In genomic region chr16:57122682-57123445, GRCm38 (mm10) we compare ENCODE assay signal across 8 mouse cellular contexts. TPM values are rescaled to one million over a fixed set of nuclear protein-coding genes. Genes with fewer than 3 reads are reported as not detected.
DNase-seq lines count a peak whose midpoint lies in the region; ATAC-seq and TF ChIP-seq lines count a peak whose summit lies in the region.

No protein-coding gene starts in this region.

- no peaks in the 10 kb centered on the region for H3K36me3 ChIP-seq in heart, embryonic 10.5 days
- peaks cover 38% of the 10 kb centered on the region for H3K36me3 ChIP-seq in E14TG2a.4 (ENCODE audit: insufficient read depth, low read length)
- H3K36me3 ChIP-seq in forebrain, embryonic 16.5 days (ENCODE audit: control insufficient read depth, insufficient read depth), result no peaks in the 10 kb centered on the region
- H3K36me3 ChIP-seq in liver, postnatal 0 days (replicated peaks; ENCODE audit: insufficient read depth, low read length), result no peaks in the 10 kb centered on the region; the same call in 1 of the 2 replicates

- intact Hi-C loops in heart, postnatal 10 days (cut with DNase I), result loop anchor here (5.0 kb wide), 1 partner anchor 474 kb away; no protein-coding TSS in a partner anchor
- intact Hi-C loops in left cerebral cortex, postnatal 4 days (cut with DNase I), result no loop called here

- H3K27ac ChIP-seq in heart, embryonic 10.5 days, result peak overlapping the region; percentile 96
- no peak overlapping the region for H3K27ac ChIP-seq in forebrain, embryonic 16.5 days (ENCODE audit: low read length)
- H3K27ac ChIP-seq in liver, postnatal 0 days (ENCODE audit: low read depth), result peak overlapping the region; percentile 99

- peaks cover 13% of the 10 kb centered on the region for H3K4me1 ChIP-seq in heart, embryonic 10.5 days
- H3K4me1 ChIP-seq in E14TG2a.4 (replicated peaks; ENCODE audit: low read depth, low read length), result peaks cover 45% of the 10 kb centered on the region
- H3K4me1 ChIP-seq in forebrain, embryonic 16.5 days (replicated peaks; ENCODE audit: control insufficient read depth, insufficient read depth, low read length), result peaks cover 21% of the 10 kb centered on the region
- H3K4me1 ChIP-seq in liver, postnatal 0 days (ENCODE audit: insufficient read depth), result peaks cover 26% of the 10 kb centered on the region

- H3K27me3 ChIP-seq in heart, embryonic 10.5 days (ENCODE audit: insufficient read depth, poor library complexity, severe bottlenecking), result no peaks in the 10 kb centered on the region
- H3K27me3 ChIP-seq in E14TG2a.4 (ENCODE audit: insufficient read depth, low read length), result no peaks in the 10 kb centered on the region
- 0 out of 2 replicates have a peak, but pooled peaks cover under 1% of the 10 kb centered on the region for H3K27me3 ChIP-seq in forebrain, embryonic 16.5 days (replicated peaks; ENCODE audit: control insufficient read depth, insufficient read depth, low read length)
- no peaks in the 10 kb centered on the region for H3K27me3 ChIP-seq in liver, postnatal 0 days (ENCODE audit: insufficient read depth, low read length)

- H3K4me3 ChIP-seq in heart, embryonic 10.5 days, result peak overlapping the region; percentile 83
- peak overlapping the region; percentile 100 for H3K4me3 ChIP-seq in E14TG2a.4 (replicated peaks; ENCODE audit: low read length)
- peak overlapping the region; percentile 100 for H3K4me3 ChIP-seq in forebrain, embryonic 16.5 days (replicated peaks; ENCODE audit: low read length)
- H3K4me3 ChIP-seq in liver, postnatal 0 days (ENCODE audit: low read depth, low read length), result peak overlapping the region; percentile 100

- DNase-seq in heart, embryonic 10.5 days (ENCODE audit: low spot score), result no peak
- no peak for DNase-seq in heart, postnatal 10 days
- no peak for DNase-seq in liver, postnatal 0 days
- DNase-seq in left cerebral cortex, postnatal 4 days, result no peak
- DNase-seq in ovary, postnatal 10 days (ENCODE audit: low spot score), result no peak
- no peak for DNase-seq in right cerebral cortex, postnatal 4 days

- no peak for ATAC-seq in forebrain, embryonic 16.5 days
- no peak for ATAC-seq in liver, postnatal 0 days

- no peak for TF ChIP-seq CTCF in E14TG2a.4 (conservative IDR thresholded peaks at IDR 0.05; ENCODE audit: low read length)
- no peak for TF ChIP-seq CTCF in liver, postnatal 0 days (IDR thresholded peaks at IDR 0.05; ENCODE audit: low read depth)

- peak overlapping the region; percentile 66 for H3K4me2 ChIP-seq in forebrain, embryonic 16.5 days (ENCODE audit: low read length)
- H3K4me2 ChIP-seq in liver, postnatal 0 days (ENCODE audit: low read depth, low read length), result peak overlapping the region; percentile 90

- 49% methylated on average over 6 of the region's 6 CpGs for WGBS in heart, embryonic 10.5 days
- WGBS in forebrain, embryonic 16.5 days, result 69% methylated on average over 6 of the region's 6 CpGs
- WGBS in liver, postnatal 0 days (ENCODE audit: insufficient replicate concordance), result 16% methylated on average over 6 of the region's 6 CpGs

- no peak for TF ChIP-seq EP300 in liver, postnatal 0 days (IDR thresholded peaks at IDR 0.05; ENCODE audit: low read depth)

- H3K9me3 ChIP-seq in heart, embryonic 10.5 days, result no peaks in the 10 kb centered on the region
- no peaks in the 10 kb centered on the region for H3K9me3 ChIP-seq in E14TG2a.4 (ENCODE audit: low read length)
- no peaks in the 10 kb centered on the region for H3K9me3 ChIP-seq in forebrain, embryonic 16.5 days (ENCODE audit: control insufficient read depth, low read length)
- H3K9me3 ChIP-seq in liver, postnatal 0 days (ENCODE audit: low read length), result no peaks in the 10 kb centered on the region

- H3K9ac ChIP-seq in forebrain, embryonic 16.5 days (replicated peaks; ENCODE audit: low read depth, low read length), result peak overlapping the region; percentile 2; the same call in 1 of the 2 replicates
- peak overlapping the region; percentile 100 for H3K9ac ChIP-seq in liver, postnatal 0 days (replicated peaks)

RNA-seq across cellular contexts. Expression of gene Tomm70a, which starts 1.4 kb away (rescaled TPM):
- polyA plus RNA-seq in heart, embryonic 10.5 days (2016; fragmentation: Nextera tagmentation; extraction: Ambion mirVana), result 50.3 and 51.2 TPM in 2 replicates
- 10 to 100 TPM; 56.7 to 58.4 TPM for total RNA-seq in heart, postnatal 10 days (2021)
- polyA plus RNA-seq in forebrain, embryonic 16.5 days (2015; fragmentation: Nextera tagmentation; extraction: Ambion mirVana), result 56.8 and 58.3 TPM in 2 replicates
- 27.6 and 29.9 TPM in 2 replicates for polyA plus RNA-seq in liver, postnatal 0 days (2015; fragmentation: Nextera tagmentation; extraction: Ambion mirVana)
- 100 to 1,000 TPM; 112 to 113 TPM for total RNA-seq in left cerebral cortex, postnatal 4 days (2021)

RNA-seq across cellular contexts. Expression of gene Nit2, which starts 44.3 kb away (rescaled TPM):
- 42.9 and 58.3 TPM in 2 replicates for polyA plus RNA-seq in heart, embryonic 10.5 days (2016; fragmentation: Nextera tagmentation; extraction: Ambion mirVana)
- total RNA-seq in heart, postnatal 10 days (2021), result 10 to 100 TPM; 33.4 to 34.8 TPM
- 37.7 and 41.0 TPM in 2 replicates for polyA plus RNA-seq in forebrain, embryonic 16.5 days (2015; fragmentation: Nextera tagmentation; extraction: Ambion mirVana)
- polyA plus RNA-seq in liver, postnatal 0 days (2015; fragmentation: Nextera tagmentation; extraction: Ambion mirVana), result 69.3 and 74.2 TPM in 2 replicates
- total RNA-seq in left cerebral cortex, postnatal 4 days (2021), result 10 to 100 TPM; 22.9 to 26.6 TPM

RNA-seq across cellular contexts. Expression of gene Tmem45a2, which starts 51.7 kb away (rescaled TPM):
- 0.12 TPM in 1 of 2 replicates, not detected in the other for polyA plus RNA-seq in heart, embryonic 10.5 days (2016; fragmentation: Nextera tagmentation; extraction: Ambion mirVana)
- not detected for total RNA-seq in heart, postnatal 10 days (2021)
- polyA plus RNA-seq in forebrain, embryonic 16.5 days (2015; fragmentation: Nextera tagmentation; extraction: Ambion mirVana), result not detected in 2 replicates
- polyA plus RNA-seq in liver, postnatal 0 days (2015; fragmentation: Nextera tagmentation; extraction: Ambion mirVana), result 0.33 and 0.56 TPM in 2 replicates
- total RNA-seq in left cerebral cortex, postnatal 4 days (2021), result not detected
